Mouse (Mus musculus): ENCODE measurements around the gene Foxp2. TPM values are rescaled to one million over a fixed set of nuclear protein-coding genes. Genes with fewer than 3 reads are reported as not detected.

Gene Foxp2
- polyA plus RNA-seq, 1 experiment: 2.1 TPM

GRCm38 (mm10) chr6:15396462-15396861, 495.3 kb downstream of the Foxp2 start:
- Histone ChIP-seq H3K4me3 (ENCODE audit: insufficient read depth, low read depth, low read length) (no peak overlapping the region), H3K4me1 (ENCODE audit: control insufficient read depth, insufficient read depth, insufficient read length, low read length) (no peaks in the 10 kb centered on the region), H3K27ac (replicated peaks; ENCODE audit: low read depth, low read length) (no peak overlapping the region)

DNA sequence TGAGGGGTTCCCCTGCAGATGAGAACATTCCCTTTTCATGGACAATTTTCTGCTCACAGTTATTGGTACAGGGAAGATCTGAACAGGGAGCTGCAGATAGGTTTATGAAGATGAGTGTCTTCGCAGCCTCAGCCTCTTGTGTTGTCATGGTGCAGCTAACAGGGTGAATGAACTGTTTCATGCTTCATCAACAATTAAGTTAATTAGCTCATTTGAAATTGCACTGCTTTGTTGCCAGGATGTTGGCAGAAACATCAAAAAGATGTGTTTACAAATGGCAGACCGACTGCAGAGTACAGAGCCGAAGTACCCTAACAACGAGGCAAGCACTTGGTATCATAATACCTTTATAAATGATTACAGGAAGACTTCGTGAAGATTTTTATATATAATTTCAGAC, 496.3 kb downstream of the Foxp2 start:
- H3K27ac ChIP-seq (replicated peaks; ENCODE audit: low read depth, low read length): no peak overlapping the region
- no peaks in the 10 kb centered on the region for H3K4me1 ChIP-seq (ENCODE audit: control insufficient read depth, insufficient read depth, insufficient read length, low read length)
- no peak overlapping the region for H3K4me3 ChIP-seq (ENCODE audit: insufficient read depth, low read depth, low read length)

GRCm38 (mm10) chr6:15401138-15401537, 500.0 kb downstream of the Foxp2 start:
- Histone ChIP-seq H3K4me1 (ENCODE audit: control insufficient read depth, insufficient read depth, insufficient read length, low read length) (no peaks in the 10 kb centered on the region), H3K27ac (replicated peaks; ENCODE audit: low read depth, low read length) (no peak overlapping the region), H3K4me3 (ENCODE audit: insufficient read depth, low read depth, low read length) (no peak overlapping the region)

DNA sequence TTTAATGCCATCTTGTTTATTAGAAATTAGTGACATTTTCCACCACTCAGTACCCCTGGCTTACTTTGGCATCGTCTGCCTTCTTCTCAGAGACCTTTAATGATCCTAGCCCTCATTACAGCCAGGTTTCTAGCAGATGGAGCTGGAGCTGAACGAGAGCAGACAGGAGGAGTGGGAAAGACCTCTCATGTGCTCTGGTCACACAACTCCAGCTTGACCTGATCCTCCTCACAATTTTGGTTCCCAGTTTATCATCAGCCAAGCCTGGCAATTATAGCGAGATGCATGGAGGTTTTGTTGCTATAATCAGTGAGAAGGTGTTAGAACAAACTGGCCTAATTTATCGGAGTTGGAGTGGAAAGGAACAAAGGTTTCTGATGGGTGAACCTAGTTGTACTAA, 500.9 kb downstream of the Foxp2 start:
- no peak overlapping the region for H3K4me3 ChIP-seq (ENCODE audit: insufficient read depth, low read depth, low read length)
- no peak overlapping the region for H3K27ac ChIP-seq (replicated peaks; ENCODE audit: low read depth, low read length)
- no peaks in the 10 kb centered on the region for H3K4me1 ChIP-seq (ENCODE audit: control insufficient read depth, insufficient read depth, insufficient read length, low read length)

- Histone ChIP-seq H3K4me1 (ENCODE audit: control insufficient read depth, insufficient read depth, insufficient read length, low read length) (no peaks in the 10 kb centered on the region), H3K4me3 (ENCODE audit: insufficient read depth, low read depth, low read length) (no peak overlapping the region), H3K27ac (replicated peaks; ENCODE audit: low read depth, low read length) (no peak overlapping the region)
These were observed 514.0 kb downstream of the Foxp2 start for GRCm38 (mm10) chr6:15415099-15415498.

DNA sequence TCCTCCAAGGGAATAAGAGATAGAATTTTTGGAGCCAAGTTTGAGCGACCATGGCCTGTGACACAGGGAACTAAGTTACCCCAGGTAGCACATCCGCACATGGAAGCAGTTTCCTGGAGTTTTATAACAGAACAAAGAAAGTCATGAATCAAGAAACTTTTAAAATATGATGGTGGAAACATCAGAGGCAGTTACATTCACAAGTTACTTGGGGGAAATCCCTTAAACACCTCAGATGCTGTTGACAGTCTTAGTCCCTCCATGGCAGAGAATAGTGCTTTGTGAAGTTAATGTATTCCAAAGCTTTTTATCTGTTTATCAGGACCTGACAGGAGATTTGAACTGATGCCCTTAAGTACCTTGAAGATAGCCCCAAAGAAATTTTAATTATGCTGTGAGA, 558.6 kb downstream of the Foxp2 start:
- Histone ChIP-seq H3K4me1 (ENCODE audit: control insufficient read depth, insufficient read depth, insufficient read length, low read length) (no peaks in the 10 kb centered on the region), H3K27ac (replicated peaks; ENCODE audit: low read depth, low read length) (no peak overlapping the region), H3K4me3 (ENCODE audit: insufficient read depth, low read depth, low read length) (no peak overlapping the region)

DNA sequence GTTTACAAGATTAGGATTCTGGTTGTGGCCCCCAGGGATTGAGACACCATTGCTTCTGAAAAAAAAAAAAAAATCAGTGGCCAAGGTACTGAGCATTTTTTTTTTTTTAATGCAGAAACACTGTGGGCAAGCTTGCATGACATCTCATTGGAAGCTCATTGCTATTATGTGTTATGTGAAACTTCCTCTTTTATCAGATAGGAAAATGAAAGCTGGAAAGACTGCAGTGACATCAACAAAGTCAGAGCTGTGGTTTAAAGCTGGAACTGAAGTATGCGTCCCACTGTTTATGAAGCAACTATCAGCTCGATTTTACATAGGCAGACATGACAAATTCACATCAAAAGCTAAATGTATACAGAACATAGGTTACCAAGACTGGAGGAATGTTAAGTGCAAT, 562.2 kb downstream of the Foxp2 start:
- no peaks in the 10 kb centered on the region for H3K4me1 ChIP-seq (ENCODE audit: control insufficient read depth, insufficient read depth, insufficient read length, low read length)
- H3K4me3 ChIP-seq (ENCODE audit: insufficient read depth, low read depth, low read length): no peak overlapping the region

DNA sequence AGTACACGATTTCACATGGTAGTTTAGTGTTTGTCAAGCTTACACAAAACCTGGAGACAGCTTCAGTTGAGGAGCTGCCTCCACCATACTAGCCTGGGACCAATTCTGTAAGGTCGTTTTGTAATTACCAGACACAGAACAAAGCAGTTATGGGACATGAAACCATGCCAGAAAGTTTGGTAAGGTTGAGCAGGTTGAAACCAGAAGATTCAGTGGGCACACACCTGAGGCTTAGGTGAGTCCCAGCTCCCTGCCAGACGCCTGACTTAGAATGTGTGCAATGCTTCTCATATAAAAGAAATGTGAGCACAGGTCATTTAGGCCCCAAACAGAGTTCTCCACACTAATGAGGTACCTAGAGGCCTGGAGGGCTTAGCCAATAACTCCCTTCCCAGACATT, 564.3 kb downstream of the Foxp2 start:
- Histone ChIP-seq H3K4me1 (ENCODE audit: control insufficient read depth, insufficient read depth, insufficient read length, low read length) (no peaks in the 10 kb centered on the region), H3K27ac (replicated peaks; ENCODE audit: low read depth, low read length) (no peak overlapping the region), H3K4me3 (ENCODE audit: insufficient read depth, low read depth, low read length) (no peak overlapping the region)

More for the DNA sequence above, 562.2 kb downstream of the Foxp2 start:
- no peak overlapping the region for H3K27ac ChIP-seq (replicated peaks; ENCODE audit: low read depth, low read length)

DNA sequence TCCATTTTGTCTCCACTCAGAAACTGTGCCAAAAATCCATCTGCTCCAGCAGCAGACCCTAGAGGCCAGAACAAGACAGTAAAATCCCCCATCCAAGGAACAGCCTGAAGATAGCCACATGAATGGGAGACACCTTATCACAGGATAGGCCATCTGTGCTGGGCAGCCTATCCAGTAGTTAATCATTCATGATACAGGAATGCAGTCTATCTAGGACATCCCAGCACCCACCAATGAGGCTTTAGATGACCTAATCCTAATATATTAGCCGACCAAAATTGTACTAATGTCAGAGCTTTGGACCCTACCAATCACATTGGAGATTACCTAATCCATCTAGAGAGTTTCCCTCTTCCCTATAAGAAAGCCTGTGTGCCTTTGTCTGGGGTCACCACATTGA, 565.5 kb downstream of the Foxp2 start:
- no peak overlapping the region for H3K4me3 ChIP-seq (ENCODE audit: insufficient read depth, low read depth, low read length)

DNA sequence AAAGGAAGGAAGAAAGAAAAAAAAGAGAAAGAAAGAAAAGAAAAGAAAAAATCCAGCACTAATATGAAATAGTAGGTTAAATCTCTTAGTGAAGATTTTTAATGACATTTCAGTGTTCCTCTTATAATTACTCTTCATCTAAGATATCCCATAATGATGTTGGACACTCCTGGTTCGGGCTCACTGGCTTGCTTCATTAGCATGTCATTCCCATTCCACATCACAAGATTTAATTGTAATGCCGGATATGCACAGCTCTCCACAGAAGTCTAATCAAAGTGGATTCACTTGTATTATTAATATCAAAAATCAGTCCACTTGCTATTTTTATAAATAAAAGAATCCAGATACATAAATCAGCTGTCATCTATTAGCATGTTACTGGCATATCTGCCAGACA, 585.8 kb downstream of the Foxp2 start:
- Histone ChIP-seq H3K4me3 (ENCODE audit: insufficient read depth, low read depth, low read length) (no peak overlapping the region), H3K4me1 (ENCODE audit: control insufficient read depth, insufficient read depth, insufficient read length, low read length) (no peaks in the 10 kb centered on the region), H3K27ac (replicated peaks; ENCODE audit: low read depth, low read length) (no peak overlapping the region)

More for the DNA sequence above, 565.5 kb downstream of the Foxp2 start:
- H3K4me1 ChIP-seq (ENCODE audit: control insufficient read depth, insufficient read depth, insufficient read length, low read length): no peaks in the 10 kb centered on the region
- H3K27ac ChIP-seq (replicated peaks; ENCODE audit: low read depth, low read length): no peak overlapping the region

Other genes with a start within 250 kb of the Foxp2 start
- 1.2 and 3.8 TPM in 2 replicates for gene Ppp1r3a, start 146.1 kb upstream of the Foxp2 start, polyA plus RNA-seq (2012; ENCODE audit: insufficient read depth, insufficient read length, missing spikeins)

Data from brown adipose tissue, adult 24 weeks (tissue).